Mouse (Mus musculus): ENCODE results near the gene Mast1. TPM values are rescaled to one million over a fixed set of nuclear protein-coding genes. Genes with fewer than 3 reads are reported as not detected.
"Not testable (repeated sequence)": the region's sequence is repeated elsewhere in the genome, so short reads cannot be mapped to it uniquely, and the experiment has no call there.

Gene Mast1
- total and polyA plus RNA-seq, 3 experiments: 0.16 to 0.27 TPM; not detected in 1

GRCm38 (mm10) chr8:84908421-84909161 lies 28.6 kb downstream of the Mast1 start, which contains the start of gene Dnase2a:
TSS of gene Dnase2a (plus strand) at chr8:84908560.
- peaks cover 77% of the 10 kb centered on the region for H3K36me3 ChIP-seq (replicated peaks)
- H3K9me3 ChIP-seq (replicated peaks): no peaks in the 10 kb centered on the region
- DNase-seq (ENCODE audit: low spot score) (peak; percentile 94), ATAC-seq (ENCODE audit: extremely low read depth, insufficient number of reproducible peaks, low FRiP score, poor library complexity, severe bottlenecking) (peak; percentile 89)
- TF ChIP-seq CTCF (IDR thresholded peaks at IDR 0.05; ENCODE audit: low read depth, low read length) (no peak), GATA2 (IDR thresholded peaks at IDR 0.05; ENCODE audit: borderline replicate concordance, low read depth, low read length) (no peak), POLR2AphosphoS5 (IDR thresholded peaks at IDR 0.05; ENCODE audit: insufficient replicate concordance, low read depth, low read length) (no peak), GATA1 (IDR thresholded peaks at IDR 0.05; ENCODE audit: borderline replicate concordance, low read length) (no peak), TAL1 (conservative IDR thresholded peaks at IDR 0.05; ENCODE audit: low read depth, low read length) (no peak)
- peak within 1 kb of the TSS; percentile 74 for H3K4me3 ChIP-seq (ENCODE audit: low read depth, low read length)
- no peaks in the 10 kb centered on the region for H3K27me3 ChIP-seq (ENCODE audit: insufficient read depth, low read length)
- H3K4me1 ChIP-seq (ENCODE audit: insufficient read depth, low read depth, low read length): peaks cover 74% of the 10 kb centered on the region

GRCm38 (mm10) chr8:84907979-84908378 lies 29.2 kb downstream of the Mast1 start:
- peak overlapping the region; percentile 74; the same call in 1 of the 2 replicates for H3K4me3 ChIP-seq (ENCODE audit: low read depth, low read length)
- not testable (repeated sequence) for ATAC-seq (ENCODE audit: extremely low read depth, insufficient number of reproducible peaks, low FRiP score, poor library complexity, severe bottlenecking); DNase-seq (ENCODE audit: low spot score); H3K27me3 ChIP-seq (ENCODE audit: insufficient read depth, low read length); H3K9me3 ChIP-seq (replicated peaks)
- peaks cover 81% of the 10 kb centered on the region for H3K36me3 ChIP-seq (replicated peaks)
- peaks cover 72% of the 10 kb centered on the region for H3K4me1 ChIP-seq (ENCODE audit: insufficient read depth, low read depth, low read length)

GRCm38 (mm10) chr8:84907493-84907892 lies 29.7 kb downstream of the Mast1 start:
- Histone ChIP-seq H3K4me3 (ENCODE audit: low read depth, low read length) (no peak overlapping the region), H3K4me1 (ENCODE audit: insufficient read depth, low read depth, low read length) (peaks cover 67% of the 10 kb centered on the region), H3K27me3 (ENCODE audit: insufficient read depth, low read length) (no peaks in the 10 kb centered on the region), H3K36me3 (replicated peaks) (peaks cover 80% of the 10 kb centered on the region), H3K9me3 (replicated peaks) (no peaks in the 10 kb centered on the region)
- DNase-seq (ENCODE audit: low spot score) (no peak), ATAC-seq (ENCODE audit: extremely low read depth, insufficient number of reproducible peaks, low FRiP score, poor library complexity, severe bottlenecking) (no peak)
- no peak for TF ChIP-seq GATA2 (IDR thresholded peaks at IDR 0.05; ENCODE audit: borderline replicate concordance, low read depth, low read length)
- no peak for TF ChIP-seq POLR2AphosphoS5 (IDR thresholded peaks at IDR 0.05; ENCODE audit: insufficient replicate concordance, low read depth, low read length)
- no peak for TF ChIP-seq TAL1 (conservative IDR thresholded peaks at IDR 0.05; ENCODE audit: low read depth, low read length)
- TF ChIP-seq GATA1 (IDR thresholded peaks at IDR 0.05; ENCODE audit: borderline replicate concordance, low read length): no peak
- no peak for TF ChIP-seq CTCF (IDR thresholded peaks at IDR 0.05; ENCODE audit: low read depth, low read length)

GRCm38 (mm10) chr8:84907037-84907436 lies 30.1 kb downstream of the Mast1 start:
- Histone ChIP-seq H3K4me3 (ENCODE audit: low read depth, low read length) (no peak overlapping the region), H3K4me1 (ENCODE audit: insufficient read depth, low read depth, low read length) (peaks cover 63% of the 10 kb centered on the region), H3K9me3 (replicated peaks) (no peaks in the 10 kb centered on the region), H3K36me3 (replicated peaks) (peaks cover 76% of the 10 kb centered on the region), H3K27me3 (ENCODE audit: insufficient read depth, low read length) (no peaks in the 10 kb centered on the region)
- TF ChIP-seq GATA2 (IDR thresholded peaks at IDR 0.05; ENCODE audit: borderline replicate concordance, low read depth, low read length): no peak
- no peak for TF ChIP-seq CTCF (IDR thresholded peaks at IDR 0.05; ENCODE audit: low read depth, low read length)
- TF ChIP-seq POLR2AphosphoS5 (IDR thresholded peaks at IDR 0.05; ENCODE audit: insufficient replicate concordance, low read depth, low read length): no peak
- ATAC-seq (ENCODE audit: extremely low read depth, insufficient number of reproducible peaks, low FRiP score, poor library complexity, severe bottlenecking) (no peak), DNase-seq (ENCODE audit: low spot score) (no peak)

GRCm38 (mm10) chr8:84904351-84904750 lies 32.8 kb downstream of the Mast1 start:
- Histone ChIP-seq H3K9me3 (replicated peaks) (no peaks in the 10 kb centered on the region), H3K36me3 (replicated peaks) (peaks cover 53% of the 10 kb centered on the region), H3K4me1 (ENCODE audit: insufficient read depth, low read depth, low read length) (peaks cover 63% of the 10 kb centered on the region), H3K27me3 (ENCODE audit: insufficient read depth, low read length) (no peaks in the 10 kb centered on the region), H3K4me3 (ENCODE audit: low read depth, low read length) (peak overlapping the region; percentile 38; the same call in 1 of the 2 replicates)
- ATAC-seq (ENCODE audit: extremely low read depth, insufficient number of reproducible peaks, low FRiP score, poor library complexity, severe bottlenecking): no peak
- no peak for DNase-seq (ENCODE audit: low spot score)
- no peak for TF ChIP-seq GATA1 (IDR thresholded peaks at IDR 0.05; ENCODE audit: borderline replicate concordance, low read length)
- TF ChIP-seq POLR2AphosphoS5 (IDR thresholded peaks at IDR 0.05; ENCODE audit: insufficient replicate concordance, low read depth, low read length): no peak

- H3K4me1 ChIP-seq (ENCODE audit: insufficient read depth, low read depth, low read length): peaks cover 71% of the 10 kb centered on the region
- DNase-seq (ENCODE audit: low spot score) (peak; percentile 73), ATAC-seq (ENCODE audit: extremely low read depth, insufficient number of reproducible peaks, low FRiP score, poor library complexity, severe bottlenecking) (peak; percentile 35; the same call in 1 of the 2 replicates)
- no peaks in the 10 kb centered on the region for H3K27me3 ChIP-seq (ENCODE audit: insufficient read depth, low read length)
- no peaks in the 10 kb centered on the region for H3K9me3 ChIP-seq (replicated peaks)
- peaks cover 53% of the 10 kb centered on the region for H3K36me3 ChIP-seq (replicated peaks)
- peak overlapping the region; percentile 84 for H3K4me3 ChIP-seq (ENCODE audit: low read depth, low read length)
- peak; percentile 62; the same call in 1 of the 2 replicates for TF ChIP-seq CTCF (IDR thresholded peaks at IDR 0.05; ENCODE audit: low read depth, low read length)
- TF ChIP-seq GATA2 (IDR thresholded peaks at IDR 0.05; ENCODE audit: borderline replicate concordance, low read depth, low read length): no peak
- TF ChIP-seq TAL1 (conservative IDR thresholded peaks at IDR 0.05; ENCODE audit: low read depth, low read length): no peak
These were observed 34.1 kb downstream of the Mast1 start for GRCm38 (mm10) chr8:84902920-84903661.

Data from G1E (cell line).